Mouse (Mus musculus): ENCODE results near the gene Khdc1b. TPM values are rescaled to one million over a fixed set of nuclear protein-coding genes. Genes with fewer than 3 reads are reported as not detected.
"Not testable (repeated sequence)": the region's sequence is repeated elsewhere in the genome, so short reads cannot be mapped to it uniquely, and the experiment has no call there.

Gene Khdc1b
- total RNA-seq (2022): not detected

DNA sequence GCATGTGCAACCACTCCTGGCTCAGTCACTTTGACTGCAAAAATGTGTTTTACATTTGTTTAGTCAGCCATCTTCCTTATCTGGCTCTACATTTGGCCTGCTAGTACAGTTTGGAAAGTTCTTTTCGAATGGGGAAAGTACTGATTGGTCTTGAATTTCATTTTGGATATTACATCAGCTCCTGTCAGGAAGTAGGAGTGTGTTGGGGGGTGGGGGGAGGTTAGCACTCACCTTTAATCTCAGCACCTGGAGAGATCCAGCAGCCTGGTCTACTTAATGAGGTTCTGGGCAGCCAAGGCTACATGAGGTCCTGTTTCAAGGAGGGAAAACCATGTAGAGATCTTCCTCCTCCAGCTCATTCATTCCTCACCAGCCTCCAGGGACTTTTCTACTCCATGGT lies at the start of gene Khdc1b:
Khdc1b (plus strand) TSS at position 301 of the 400 bp plus-strand sequence.
- no peak for DNase-seq (ENCODE audit: low spot score in 2 of 2)

GRCm38 (mm10) chr1:21335836-21336235 lies 47.5 kb upstream of the Khdc1b start:
- DNase-seq (ENCODE audit: low spot score in 2 of 2): no peak

- DNase-seq (ENCODE audit: low spot score in 2 of 2): no peak
Measured at GRCm38 (mm10) chr1:21340745-21341144, 42.6 kb upstream of the Khdc1b start.

DNA sequence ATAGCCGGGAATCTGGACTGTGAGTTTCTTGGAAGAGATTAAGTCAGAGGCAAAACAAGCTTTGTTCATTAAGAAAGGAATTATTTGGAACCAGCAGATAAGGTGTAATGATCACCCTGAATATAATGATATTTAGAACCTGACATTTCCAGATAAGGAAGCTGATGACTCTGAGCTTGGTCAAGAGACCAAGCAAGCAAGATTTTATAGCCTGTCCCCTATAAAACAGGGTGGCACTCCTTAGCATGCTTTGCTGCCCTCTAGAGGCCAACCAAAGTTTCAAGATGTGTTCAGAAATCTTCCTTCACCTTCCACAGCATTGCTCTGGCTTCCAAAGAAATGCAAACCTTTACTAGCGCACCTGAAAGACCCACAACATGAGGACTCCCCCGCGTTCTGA lies 39.1 kb upstream of the Khdc1b start:
- DNase-seq (ENCODE audit: low spot score in 2 of 2): peak; percentile 8 to 12

GRCm38 (mm10) chr1:21344752-21345151 lies 38.6 kb upstream of the Khdc1b start:
- DNase-seq (ENCODE audit: low spot score in 2 of 2): not testable (repeated sequence)

DNA sequence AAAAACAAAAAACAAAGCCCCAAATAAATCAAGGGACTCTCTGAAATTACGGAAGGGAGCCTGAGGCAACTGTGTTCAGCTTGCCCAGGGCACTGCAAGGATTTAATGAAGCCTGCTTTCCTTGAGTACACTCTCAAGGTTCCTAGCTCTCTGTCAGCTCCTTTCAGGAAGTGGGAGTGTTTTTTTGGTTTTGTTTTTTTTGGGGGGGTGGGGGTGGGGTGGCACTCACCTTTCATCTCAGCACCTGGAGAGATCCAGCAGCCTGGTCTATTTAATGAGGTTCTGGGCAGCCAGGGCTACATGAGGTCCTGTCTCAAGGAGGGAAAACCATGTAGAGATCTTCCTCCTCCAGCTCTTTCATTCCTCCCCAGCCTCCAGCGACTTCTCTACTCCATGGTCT lies 34.0 kb upstream of the Khdc1b start, which contains the start of gene Khdc1a:
Khdc1a (plus strand) TSS at position 301 of the 400 bp plus-strand sequence.
- DNase-seq (ENCODE audit: low spot score in 2 of 2): no peak

- DNase-seq (ENCODE audit: low spot score in 2 of 2): not testable (repeated sequence)
Measured at GRCm38 (mm10) chr1:21368031-21368430, 15.3 kb upstream of the Khdc1b start, which contains the start of gene Khdc1c. TSS of gene Khdc1c (plus strand) at chr1:21368331.

GRCm38 (mm10) chr1:21391138-21391671 lies 7.8 kb downstream of the Khdc1b start:
- DNase-seq (ENCODE audit: low spot score in 2 of 2): no peak

- no peak for DNase-seq (ENCODE audit: low spot score in 2 of 2)
Measured at GRCm38 (mm10) chr1:21402804-21403203, 19.4 kb downstream of the Khdc1b start.

- DNase-seq (ENCODE audit: low spot score in 2 of 2): no peak
Measured at GRCm38 (mm10) chr1:21407266-21407665, 23.9 kb downstream of the Khdc1b start.

- peak; percentile 50 to 83 for DNase-seq (ENCODE audit: low spot score in 2 of 2)
Measured at GRCm38 (mm10) chr1:21411331-21412196, 28.2 kb downstream of the Khdc1b start.

- no peak for DNase-seq (ENCODE audit: low spot score in 2 of 2)
Measured at GRCm38 (mm10) chr1:21412197-21412555, 28.8 kb downstream of the Khdc1b start.

DNA sequence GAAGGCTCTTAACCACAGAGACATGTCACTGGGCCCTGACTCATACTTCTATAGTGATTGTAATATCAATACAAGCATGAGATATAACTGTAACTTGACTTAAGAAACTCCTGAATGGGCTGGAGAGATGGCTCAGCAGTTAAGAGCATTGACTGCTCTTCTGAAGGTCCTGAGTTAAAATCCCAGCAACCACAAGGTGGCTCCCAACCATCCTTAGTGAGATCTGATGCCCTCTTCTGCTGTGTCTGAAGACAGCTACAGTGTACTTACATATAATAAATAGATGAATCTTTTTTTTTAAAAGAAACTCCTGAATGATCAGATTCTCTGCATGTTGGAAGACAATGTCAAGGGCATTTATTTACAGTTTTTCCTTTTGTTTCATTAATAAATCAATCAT lies 36.0 kb downstream of the Khdc1b start:
- no peak for DNase-seq (ENCODE audit: low spot score in 2 of 2)

DNA sequence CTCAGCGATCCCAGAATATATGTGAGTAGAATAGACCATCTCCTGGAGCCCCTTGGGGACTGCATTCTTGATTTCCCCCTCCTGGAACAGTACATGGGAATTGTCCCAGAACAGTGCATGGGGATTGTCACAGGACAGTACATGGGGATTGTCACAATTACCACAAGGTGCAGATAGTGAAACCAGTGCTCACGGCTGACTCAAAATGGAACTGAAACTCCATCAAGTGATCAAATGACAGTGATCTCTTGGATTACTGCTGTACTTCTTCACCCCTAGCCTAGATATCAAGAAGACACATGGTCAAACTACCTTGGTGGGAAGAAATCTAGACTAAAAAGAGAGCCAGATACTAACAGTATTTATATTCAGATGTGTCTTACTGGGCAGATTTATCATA lies 42.3 kb downstream of the Khdc1b start:
- no peak for DNase-seq (ENCODE audit: low spot score in 2 of 2)

DNA sequence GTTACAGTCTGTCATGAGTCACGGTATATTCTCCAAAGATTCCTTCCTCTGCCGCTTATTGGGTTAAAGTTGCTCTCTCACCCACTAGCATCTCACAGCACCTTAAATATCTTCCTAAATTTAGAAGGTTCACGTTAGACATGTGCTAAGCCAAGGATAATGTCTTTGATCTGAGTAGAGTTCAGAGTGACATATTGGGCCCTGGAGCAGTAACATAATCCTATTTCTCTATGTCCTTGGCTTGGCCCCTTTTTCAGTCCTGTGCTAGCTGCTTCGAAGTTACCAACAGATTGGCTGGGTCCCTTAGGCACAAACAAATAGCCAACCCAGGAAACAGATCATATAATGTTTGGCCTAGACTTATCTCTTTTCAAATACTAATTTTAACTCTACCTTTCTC lies 44.7 kb downstream of the Khdc1b start:
- no peak for DNase-seq (ENCODE audit: low spot score in 2 of 2)

GRCm38 (mm10) chr1:21431666-21432065 lies 48.3 kb downstream of the Khdc1b start:
- no peak for DNase-seq (ENCODE audit: low spot score in 2 of 2)

DNA sequence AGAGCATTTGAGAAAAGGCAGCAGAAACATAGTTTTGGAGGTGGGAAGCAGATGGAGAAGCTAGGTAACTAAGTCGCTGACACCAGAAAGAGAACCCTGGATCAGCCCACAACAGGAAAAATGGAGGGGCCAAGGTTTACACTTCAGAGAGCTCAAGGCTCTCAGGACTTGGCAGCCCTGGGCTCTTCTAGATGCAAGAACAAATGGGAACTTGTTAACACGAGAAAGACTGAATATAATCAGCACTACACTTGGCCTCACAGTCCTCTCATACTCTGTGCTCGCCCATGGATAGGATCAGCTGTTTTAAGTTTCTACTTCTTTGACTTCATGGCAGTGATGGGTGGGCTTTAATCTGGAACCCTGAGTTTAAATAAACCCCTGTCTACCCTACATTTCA lies 51.5 kb downstream of the Khdc1b start:
- DNase-seq (ENCODE audit: low spot score in 2 of 2): no peak

Other genes starting within 250 kb of the Khdc1b start
- gene Tmem14a, start 165.0 kb upstream of the Khdc1b start, total RNA-seq (2022): 10 to 100 TPM; 45.0 to 54.0 (median 49.6) TPM
- 1 to 10 TPM; 1.3 to 3.0 (median 1.8) TPM for gene Gsta3, start 143.0 kb upstream of the Khdc1b start, total RNA-seq (2022)
- not detected for gene Khdc1a, start 33.9 kb upstream of the Khdc1b start, total RNA-seq (2022)
- gene Khdc1c, start 15.2 kb upstream of the Khdc1b start, total RNA-seq (2022): not detected